Mouse (Mus musculus): ENCODE measurements around the gene Cfap97d2.
"Not testable (repeated sequence)": the region's sequence is repeated elsewhere in the genome, so short reads cannot be mapped to it uniquely, and the experiment has no call there.

The Cfap97d2 gene

DNA sequence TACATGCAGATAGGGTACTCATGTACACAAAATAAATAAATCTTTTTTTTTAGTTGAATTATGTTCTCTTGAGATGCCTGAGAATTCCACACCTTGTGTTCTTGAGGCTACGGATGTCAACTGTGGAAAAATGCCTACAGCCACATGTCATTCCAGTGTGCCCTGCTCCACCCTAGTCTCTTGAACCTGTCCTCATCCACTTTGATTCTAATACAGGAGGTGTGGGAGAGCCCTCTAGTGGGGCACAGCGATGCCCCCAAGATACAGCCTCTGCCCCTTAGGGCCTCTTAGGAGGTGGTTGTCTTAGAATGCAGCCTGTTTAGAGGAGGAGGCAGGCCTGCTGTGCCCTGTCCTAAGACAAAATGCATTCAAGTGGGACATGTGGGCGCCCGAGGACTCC, 17.7 kb upstream of the Cfap97d2 start:
- DNase-seq: peak; percentile 38 to 51

DNA sequence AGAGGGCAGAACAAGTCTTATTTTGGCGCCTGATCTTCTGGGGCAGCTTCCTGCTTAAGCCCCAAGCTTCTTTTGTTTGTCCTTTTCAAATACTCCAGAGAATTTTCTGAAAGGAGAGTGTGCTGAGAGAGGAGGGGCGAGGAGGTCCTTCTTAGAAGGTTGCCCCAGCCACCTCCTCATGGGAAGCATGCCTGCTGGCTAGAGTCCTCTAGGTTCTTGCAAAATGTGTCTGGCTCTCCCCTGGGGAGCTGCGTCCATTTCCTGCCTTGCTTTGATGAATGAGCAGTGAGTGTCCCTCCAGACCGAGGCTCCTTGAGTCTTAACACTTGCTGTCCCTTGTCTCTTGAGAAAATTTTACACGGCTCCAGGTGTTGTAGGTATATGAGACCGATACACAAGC, 17.2 kb upstream of the Cfap97d2 start:
- no peak for DNase-seq

DNA sequence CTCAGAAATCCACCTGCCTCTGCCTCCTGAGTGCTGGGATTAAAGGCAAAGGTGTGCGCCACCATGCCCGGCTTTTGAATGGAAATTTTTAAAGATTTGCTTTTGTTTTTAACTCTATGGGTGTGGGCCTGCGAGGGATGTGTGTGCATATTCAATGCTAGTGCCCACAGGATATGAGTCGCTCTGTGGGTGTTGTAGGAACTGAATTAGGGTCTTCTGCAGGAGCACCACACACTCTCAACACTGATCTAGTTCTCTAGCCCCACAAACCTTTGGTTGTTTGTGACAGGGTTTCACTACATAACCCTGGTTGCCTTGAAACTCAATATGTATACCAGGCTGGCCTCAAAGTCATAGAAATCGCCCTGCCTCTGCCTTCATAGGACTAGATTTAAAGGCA, 16.4 kb upstream of the Cfap97d2 start:
- no peak for DNase-seq

DNA sequence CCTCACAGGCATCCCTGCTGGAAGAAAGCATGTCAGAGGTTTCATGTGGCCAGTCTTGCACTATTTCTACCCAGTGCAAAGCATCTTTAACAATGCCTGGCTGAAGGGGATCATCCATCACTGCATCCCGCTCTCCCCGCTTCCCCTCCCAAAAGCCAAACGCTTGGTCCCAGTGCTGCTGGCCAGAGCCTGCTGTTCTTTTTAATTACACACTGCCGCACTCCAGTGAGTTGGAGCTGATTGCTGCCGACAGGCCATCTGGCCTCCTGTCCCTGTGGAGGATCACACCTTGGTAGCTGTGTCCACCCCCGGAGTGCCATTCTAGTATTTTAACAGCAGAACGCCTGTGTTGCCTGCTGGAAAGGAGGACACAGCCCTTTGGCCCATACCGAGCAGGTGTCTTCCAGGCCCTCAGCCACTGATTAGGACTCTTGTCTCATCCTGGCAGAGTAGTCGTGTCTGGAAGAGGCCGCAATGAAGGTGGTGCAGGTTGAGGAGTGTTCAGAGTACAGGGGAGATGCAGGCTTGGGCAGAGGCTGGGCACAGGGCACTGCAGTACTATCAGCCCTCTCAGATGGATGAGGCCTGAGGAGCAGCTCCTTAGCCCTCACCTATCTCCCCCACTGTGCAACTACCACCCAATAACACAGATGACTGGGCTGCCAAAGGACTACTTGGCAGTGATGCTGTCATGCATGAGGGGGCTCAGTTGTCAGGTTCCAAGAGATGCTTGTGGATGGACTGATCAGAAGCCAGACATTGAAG, 13.2 kb upstream of the Cfap97d2 start:
- no peak for DNase-seq

DNA sequence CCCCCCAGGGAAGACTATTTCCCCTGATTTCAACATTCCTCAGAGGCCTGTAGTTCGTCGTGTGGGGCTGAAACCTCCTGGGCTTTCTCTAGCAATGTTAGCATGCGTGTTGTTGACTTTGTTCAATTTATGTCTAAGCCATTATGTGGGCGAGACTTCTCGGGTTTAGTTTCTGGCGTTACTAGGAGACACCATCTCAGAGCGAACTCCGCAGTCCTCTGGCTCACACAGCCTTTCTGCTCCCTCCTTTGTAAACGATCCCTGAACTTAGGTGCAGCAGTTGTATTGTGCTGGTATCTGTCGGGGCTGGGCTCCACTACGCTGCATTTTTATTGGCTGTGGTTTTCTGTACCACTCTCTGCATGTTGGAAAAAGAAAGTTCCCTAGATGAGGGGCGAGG, 11.0 kb upstream of the Cfap97d2 start:
- DNase-seq: no peak

DNA sequence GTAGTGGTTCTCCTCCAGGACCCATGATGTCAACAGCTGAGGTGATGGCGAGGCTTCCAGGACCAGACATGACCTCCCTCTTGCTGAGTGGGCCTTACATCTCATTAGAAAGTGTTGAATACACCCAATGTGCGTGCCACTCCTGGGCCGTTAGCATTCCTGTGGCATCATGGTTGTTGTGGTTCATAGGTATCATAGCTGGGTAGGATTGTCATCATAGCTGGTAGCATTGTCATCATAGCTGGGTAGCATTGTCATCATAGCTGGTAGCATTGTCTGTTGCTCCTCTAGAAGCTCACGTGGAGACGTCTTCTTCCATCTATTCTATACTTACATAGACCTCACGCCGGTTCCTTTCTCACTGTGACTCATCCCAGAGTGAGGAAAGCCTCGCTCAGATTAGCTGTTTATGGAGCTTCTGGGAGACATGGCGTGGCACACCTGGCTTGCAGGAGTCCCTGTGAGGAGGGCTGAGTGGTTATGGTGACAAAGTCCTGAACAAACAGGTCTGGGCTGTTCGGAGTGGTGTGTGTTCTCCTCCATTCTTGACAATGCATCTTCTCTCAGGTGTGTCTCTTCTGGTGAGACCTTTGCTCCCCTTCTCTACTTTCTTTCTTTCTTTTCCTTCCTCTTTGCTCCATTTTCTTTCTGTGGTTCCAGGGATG, 10.4 kb upstream of the Cfap97d2 start:
- DNase-seq: no peak

DNA sequence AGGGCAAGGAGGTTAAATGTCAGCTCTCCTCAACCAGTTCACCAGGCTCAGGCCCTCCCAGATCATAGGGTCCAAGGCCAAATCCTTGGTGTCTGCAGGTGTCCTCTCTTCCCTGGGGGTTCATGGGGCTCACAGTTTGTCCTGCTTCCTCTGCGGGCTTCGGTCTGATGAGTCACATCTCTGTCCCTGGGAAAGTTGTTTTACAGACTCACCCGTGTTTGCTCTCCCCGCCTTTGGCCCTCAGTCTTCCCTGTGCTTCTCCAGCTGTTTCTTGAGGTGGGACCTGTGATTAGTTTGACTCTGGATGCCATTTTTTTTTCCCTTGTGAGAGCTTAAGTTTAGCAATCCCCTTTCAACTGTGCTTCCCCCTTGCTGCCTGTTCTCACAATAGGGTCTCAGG, 9.5 kb upstream of the Cfap97d2 start:
- no peak for DNase-seq

DNA sequence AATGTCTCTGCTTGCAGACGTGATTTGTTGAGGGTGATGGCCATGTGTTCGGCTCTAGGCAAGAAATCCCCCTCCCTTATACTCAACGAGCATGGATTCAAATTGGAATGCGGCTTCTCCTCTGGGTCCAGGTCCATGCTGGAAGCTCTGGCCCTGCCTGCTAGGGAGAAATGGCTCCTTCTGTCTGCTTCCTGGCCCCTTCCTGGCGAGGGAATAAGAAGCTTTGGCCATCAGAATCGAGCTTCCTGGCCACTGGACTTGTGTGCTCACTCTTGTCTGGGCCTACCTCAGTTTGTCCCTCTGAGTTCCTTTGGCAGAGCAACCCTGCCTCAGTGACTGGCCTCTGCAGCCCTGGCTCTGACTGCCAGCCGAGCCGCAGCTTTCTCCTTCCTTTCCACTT, 8.5 kb upstream of the Cfap97d2 start:
- no peak for DNase-seq

DNA sequence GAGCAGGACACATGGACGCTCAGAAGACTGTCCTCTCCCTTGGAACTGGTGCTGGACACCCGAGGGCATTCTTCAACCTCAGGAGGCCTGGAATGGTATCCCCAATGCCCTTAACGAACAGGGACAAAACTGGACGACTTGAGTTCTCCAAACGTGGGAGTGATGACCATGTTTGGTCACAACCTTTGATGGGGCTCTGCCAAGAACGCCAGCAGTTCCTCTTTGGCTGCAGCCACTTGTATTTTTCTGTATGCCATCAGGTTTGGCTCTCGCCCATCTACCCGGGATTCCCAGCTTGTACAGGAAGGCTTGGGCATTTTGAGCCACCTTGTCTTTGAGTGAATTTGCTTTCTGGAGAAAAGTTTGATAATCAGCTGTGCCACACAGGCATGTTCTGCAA, 8.0 kb upstream of the Cfap97d2 start:
- DNase-seq: no peak

DNA sequence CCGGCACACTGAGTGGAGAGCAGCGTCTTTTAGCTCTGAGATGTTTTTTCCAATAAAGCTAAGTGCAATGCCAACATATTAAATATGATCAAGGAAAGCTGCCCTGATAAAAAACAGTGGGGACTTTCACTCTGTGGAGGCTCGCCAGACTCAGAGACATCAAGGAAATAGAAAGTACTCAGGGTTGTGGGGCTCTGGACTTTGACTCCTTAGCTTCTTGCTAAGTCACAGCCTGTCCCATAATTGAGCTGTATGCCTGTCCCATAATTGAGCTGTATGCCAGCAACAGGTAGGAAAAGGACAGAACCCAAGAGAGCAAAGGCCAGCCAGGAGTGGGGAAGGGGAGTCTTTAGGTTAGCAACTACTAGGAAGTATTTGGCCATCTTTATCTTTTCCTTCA, 7.4 kb upstream of the Cfap97d2 start:
- no peak for DNase-seq

DNA sequence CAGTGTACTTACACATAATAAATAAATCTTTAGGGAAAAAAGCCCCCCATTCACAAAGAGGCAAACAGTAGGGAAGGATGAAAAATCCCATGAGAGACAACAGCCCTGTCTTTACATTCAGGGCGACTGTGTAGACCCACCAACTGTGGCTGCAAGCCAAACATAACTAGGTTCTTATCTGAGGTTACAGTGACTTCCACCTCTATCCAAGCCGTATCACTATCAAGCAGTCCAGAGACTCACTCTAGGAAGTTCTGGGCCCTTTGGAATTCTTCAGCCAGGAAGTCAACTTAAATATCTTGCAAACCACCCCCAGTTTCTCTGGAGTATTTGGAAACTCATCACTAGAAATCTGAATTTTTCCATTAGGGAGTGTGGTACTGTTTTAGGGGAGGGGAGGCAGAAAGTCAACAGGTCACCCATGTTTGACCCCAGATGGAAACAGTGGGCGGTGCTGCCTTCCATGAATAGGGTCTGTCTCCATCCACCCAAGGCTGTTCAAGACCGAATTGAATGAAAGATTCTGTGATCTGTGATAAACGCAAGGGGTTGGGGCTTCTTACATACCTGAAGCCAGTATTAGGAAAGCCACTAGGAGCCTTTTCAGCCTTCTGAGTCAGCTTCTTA, 6.3 kb upstream of the Cfap97d2 start:
- DNase-seq: no peak

DNA sequence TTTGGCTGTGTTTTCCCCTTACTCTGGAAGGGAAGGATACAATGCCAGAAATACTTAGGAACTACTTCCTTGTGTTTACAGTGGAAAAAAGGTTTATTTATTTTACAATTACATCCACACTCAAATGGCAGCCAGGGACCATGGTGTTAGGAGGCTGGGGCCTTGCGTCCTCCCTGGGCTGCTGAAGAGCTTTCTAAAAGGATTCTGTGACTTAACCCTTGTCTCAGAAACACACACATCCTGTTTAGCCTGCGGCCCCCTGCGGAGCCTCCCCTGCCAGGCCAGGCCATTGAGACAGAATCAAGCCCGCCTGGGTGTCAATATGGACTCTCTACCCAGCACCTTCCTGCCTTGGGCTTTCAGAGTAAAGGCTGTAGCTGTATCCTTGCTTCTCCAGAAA, 2.9 kb upstream of the Cfap97d2 start:
- DNase-seq: no peak

DNA sequence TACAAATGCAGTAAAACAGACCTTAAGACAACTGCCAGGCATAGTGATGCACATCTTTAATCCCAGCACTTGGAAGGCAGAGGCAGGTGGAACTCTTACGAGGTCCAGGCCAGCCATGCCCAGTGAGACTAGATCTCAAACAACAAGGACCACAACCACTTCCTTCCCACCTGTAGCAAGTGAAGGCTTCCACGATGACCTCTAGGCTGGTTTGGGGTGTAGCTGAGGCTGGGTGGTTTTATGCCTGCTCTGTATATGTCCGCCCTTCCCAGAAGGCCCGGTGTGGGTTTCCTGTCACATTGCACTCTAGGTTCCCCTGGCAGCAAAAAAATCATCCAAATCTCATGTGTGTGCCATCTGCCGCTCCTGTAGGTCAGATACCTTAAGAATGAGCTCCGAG, 1.9 kb upstream of the Cfap97d2 start:
- DNase-seq: no peak

DNA sequence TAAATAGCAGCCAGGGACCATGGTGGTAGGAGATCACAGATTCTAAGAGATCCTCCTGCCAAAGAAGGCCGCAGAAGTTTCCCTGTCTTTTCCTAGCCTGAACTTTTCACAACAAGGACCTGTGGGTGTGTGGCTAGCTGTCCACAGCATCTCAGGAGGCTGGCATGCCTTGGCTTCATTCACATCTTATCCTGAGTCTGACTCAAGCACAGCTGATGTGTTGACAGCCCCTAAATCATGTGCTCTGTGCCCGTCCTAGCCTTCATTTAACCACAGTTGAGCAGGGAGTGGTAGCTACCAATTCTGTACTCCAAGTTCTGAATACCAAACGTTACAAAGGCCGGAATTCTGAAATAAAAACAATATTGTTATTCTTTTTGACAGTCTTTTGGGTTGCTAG, 1.4 kb upstream of the Cfap97d2 start:
- no peak for DNase-seq

DNA sequence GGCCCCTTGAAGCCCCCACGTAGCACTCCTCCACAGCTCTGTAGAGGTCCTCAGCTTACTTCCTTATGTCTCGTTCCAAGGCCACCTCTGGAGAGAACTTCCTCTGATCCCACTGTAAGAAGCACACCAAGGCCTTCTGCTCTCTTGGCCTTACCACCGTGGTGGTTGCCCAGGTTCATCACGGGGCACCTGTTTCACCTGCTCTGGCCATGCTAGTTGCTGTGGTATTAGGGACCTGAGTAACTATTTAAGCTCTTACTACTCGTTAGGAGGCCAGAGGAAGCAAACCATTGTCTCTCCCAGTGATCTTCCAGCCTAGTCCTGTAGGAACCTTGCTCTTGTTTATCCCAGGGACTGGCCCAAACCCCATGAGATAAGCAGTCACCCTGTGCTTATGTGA, 1.2 kb downstream of the Cfap97d2 start:
- DNase-seq: no peak

DNA sequence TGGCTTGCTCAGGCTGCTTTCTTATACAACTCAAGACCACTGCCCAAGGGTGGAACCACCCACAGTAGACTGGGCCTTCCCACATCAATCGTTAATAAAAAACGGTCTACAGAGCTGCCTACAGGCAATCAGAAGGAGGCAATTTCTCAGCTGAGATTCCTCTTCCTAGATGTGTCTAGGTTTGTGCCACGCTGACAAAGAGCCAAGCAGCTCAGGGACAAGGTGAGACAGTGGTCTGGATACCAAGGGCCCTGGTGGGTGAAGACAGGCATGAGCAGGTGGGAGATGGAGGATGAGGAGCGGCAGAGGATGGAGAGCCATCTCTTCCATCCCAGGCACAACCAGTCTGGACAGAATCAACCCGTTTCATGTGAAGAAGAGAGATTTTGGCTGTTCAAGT, 2.8 kb downstream of the Cfap97d2 start:
- no peak for DNase-seq

DNA sequence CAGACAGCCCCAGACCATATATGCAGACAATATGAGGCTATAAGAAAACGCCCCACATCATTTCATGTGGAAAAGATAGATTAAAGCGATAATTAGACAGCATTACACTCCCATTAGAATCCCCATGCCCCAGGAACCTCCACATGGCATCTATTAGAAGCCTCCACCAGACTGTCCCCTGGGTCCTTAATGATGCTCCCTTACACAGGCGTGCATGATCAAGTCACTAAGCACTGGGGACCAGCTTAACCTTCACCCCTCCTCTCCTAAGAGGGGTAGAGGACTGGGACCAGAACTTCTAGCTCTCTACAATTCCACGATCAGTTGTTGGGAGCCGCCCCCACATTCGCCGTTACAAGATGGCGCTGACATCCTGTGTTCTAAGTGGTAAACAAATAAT, 13.3 kb downstream of the Cfap97d2 start:
- DNase-seq: no peak

DNA sequence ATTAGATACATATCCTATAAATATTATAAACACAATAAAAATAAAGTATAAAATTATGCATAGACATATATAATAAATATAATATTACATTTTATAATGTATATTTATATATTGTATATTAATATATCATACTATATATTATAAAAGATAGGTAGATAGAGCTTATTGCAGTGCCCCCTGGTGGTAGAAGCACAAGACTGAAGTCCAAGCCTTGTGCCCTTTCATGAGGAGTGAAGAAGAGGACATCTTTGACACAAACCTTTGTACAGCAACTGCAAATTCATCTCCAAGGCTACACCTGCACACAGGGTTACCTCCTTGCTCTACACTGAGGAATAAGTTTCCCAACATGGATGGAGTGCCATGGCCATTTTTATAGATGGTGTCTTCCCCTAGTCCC, 20.0 kb downstream of the Cfap97d2 start:
- peak in 1 of 2 experiments; percentile 60 for DNase-seq

DNA sequence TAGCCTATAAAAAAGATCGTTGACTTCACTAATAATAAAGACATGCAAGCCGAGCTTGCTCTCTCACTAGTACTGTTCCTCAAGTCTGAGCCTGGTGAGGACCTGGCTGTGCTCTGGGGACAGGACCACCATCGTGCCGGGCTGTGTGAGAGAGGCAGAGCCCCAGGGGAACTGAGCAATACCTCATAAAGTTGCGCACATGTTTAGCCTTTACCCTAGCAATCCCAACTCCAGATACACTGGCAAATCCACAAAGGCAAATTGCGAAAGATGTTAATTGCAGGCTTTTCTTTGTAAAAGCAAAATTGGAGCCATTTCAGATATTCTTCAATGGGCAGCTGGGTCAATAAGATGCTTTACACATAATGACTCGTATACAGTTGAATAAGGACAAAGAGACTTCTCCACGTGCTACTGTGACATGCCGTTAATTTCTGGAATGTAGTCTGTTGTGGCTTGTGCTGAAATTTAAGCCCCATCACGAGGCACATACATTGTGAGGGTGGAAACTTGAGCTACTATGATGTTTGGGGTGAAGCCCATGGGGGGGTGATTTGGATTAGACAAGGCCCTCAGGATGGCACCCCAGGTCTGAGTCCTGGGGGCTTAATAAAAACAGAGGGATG, 21.9 kb downstream of the Cfap97d2 start:
- DNase-seq: no peak

DNA sequence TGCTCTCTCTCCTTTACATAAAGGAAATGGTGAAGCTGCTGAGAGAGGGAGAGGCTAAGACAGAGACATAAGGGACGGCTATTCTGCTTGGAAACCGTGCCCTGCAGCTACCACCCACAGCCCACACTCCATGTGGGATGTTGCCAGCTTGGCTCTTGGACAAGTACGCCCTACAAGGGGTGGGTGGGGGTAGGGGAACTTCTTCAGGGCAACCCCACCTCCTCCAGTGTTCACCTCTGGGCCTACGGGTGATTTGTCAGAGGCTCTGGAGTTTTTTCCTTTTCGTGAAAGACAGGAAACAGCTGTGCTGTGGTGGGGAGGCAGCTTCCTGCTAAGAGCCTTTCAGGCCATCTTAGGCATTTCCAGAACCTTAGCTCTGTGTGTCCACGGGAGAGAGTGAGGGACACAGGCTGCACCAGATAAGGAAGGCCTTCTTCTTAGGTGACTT, 34.7 kb downstream of the Cfap97d2 start:
- no peak for DNase-seq

DNA sequence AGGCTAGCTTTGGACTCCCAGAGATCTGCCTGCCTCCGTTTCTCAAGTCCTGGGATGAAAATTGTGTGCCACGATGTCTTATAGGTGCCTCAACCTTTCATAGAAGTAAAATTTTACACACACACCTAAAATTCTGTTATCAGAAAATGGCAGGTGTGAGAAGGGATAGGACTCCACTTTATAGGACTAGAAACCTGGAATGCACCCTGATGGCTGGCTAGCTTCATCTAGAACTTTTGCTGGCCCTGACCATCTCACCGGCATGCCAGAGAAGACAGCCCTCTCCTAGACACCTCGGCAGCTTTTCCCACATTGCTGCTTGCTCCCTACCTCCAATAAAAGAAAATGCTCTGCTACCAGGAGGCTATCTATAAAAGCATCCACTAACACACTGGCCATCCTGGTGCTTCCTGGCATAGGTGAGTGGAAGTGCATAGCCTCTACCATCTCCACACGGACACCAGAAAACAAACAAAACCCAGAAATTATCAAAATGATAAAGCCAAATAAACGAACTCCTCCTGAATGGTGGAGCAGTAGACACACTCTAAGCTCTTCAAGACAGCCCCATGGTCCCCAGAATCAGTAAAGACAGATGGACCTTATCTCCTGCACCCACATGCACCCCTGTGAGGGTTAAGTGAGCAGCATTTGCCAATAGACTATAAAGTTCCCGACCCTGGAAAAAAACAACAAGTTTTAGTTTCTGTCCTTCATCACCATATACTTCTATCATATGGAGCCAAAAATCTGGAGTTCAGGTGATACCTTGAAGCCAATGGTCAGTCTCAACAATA, 35.3 kb downstream of the Cfap97d2 start:
- DNase-seq: no peak

DNA sequence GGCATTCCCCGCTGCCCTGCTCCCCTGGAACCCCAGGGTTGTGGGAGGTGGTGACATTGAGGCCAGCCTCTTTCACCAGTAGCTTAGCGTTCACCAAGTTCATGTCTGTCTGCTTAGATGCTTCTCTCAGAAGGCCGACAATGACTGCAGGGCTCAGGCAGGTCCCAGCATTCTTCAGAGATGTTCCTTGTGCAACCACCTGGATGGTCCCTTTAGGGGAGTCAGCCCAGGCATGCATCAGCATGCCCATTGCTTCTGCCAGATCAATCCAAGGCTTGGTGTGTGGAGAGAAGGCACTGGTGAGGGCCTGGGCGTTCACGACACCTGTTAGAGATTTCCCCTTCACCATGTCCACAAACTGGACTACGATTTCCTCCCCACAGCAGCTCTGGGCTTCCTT, 40.5 kb downstream of the Cfap97d2 start:
- not testable (repeated sequence) for DNase-seq

DNA sequence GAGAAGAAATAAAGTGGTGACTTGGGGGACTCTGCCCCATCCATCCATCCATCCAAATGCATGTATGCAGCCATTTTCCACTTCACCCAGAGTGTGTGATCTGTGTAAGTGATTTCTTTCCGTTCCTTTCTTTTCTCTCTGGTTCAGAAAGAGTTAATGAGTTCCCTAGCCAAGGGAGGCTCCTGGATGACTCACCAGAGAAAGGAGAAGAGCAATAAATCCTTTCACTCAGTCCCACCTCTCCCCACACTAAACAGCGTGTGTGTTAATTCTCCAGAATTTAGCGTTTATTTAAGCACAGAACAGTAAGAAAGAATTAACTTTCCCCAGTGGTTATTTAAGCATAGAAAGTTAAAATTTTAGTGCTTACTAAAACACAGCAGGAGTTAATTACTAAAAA, 41.9 kb downstream of the Cfap97d2 start:
- no peak for DNase-seq

Data from spleen, adult 18-20 months (tissue).